Mouse (Mus musculus): ENCODE measurements at regions not wholly inside any gene's neighbourhood (a gene's known extent, or its start where the extent isn't known, plus 50 kb on each side); places are given as distances from the start of the nearest gene placed in this dataset.
A peak's percentile ranks its signal among the peaks of the same experiment; 100 is the strongest.

DNA sequence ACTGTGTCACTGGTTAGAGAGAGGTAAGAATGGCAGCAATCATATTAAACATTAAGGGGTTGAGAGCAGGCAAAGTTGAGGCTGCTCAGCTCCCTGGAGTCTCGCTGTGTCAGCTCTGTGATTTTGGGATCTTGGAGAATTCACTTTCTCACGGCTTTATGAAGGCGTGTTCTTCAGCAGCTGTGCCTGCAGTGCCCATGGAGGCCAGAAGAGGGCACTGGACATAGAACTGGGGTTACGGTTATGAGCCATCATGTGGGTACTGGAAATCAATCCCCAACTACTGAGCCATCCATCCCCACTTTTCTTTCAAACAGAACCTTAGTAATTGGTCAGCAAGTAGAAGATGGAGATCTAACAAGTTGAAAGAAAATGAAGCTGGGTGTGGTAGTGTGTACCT is 123.9 kb upstream of the Zfp507 start:
- H3K79me2 ChIP-seq (ENCODE audit: control insufficient read depth, insufficient read depth), result no peaks in the 10 kb centered on the region
- no peaks in the 10 kb centered on the region for H3K79me3 ChIP-seq (ENCODE audit: low read depth)
- TF ChIP-seq CTCF (IDR thresholded peaks at IDR 0.05; ENCODE audit: control insufficient read depth, insufficient read depth, insufficient read length) (no peak), MYOD1 (IDR thresholded peaks at IDR 0.05; ENCODE audit: control insufficient read depth, insufficient read length, low read depth) (no peak), MYOG (IDR thresholded peaks at IDR 0.05; ENCODE audit: control insufficient read depth, extremely low read depth, insufficient read length) (no peak), USF1 (IDR thresholded peaks at IDR 0.05; ENCODE audit: low read depth) (no peak), FOSL1 (IDR thresholded peaks at IDR 0.05; ENCODE audit: insufficient read depth, low read length, poor library complexity, severe bottlenecking) (no peak), CEBPB (IDR thresholded peaks at IDR 0.05; ENCODE audit: low read depth) (no peak), MAX (IDR thresholded peaks at IDR 0.05) (no peak)
- H3ac ChIP-seq (ENCODE audit: control insufficient read depth, insufficient read length, low read depth), result no peak overlapping the region
- no peaks in the 10 kb centered on the region for H3K27me3 ChIP-seq (ENCODE audit: control insufficient read depth, insufficient read depth, insufficient read length)
- H3K36me3 ChIP-seq (ENCODE audit: control insufficient read depth, insufficient read depth), result no peaks in the 10 kb centered on the region
- H3K4me3 ChIP-seq (ENCODE audit: insufficient read depth, poor library complexity, severe bottlenecking), result no peak overlapping the region

DNA sequence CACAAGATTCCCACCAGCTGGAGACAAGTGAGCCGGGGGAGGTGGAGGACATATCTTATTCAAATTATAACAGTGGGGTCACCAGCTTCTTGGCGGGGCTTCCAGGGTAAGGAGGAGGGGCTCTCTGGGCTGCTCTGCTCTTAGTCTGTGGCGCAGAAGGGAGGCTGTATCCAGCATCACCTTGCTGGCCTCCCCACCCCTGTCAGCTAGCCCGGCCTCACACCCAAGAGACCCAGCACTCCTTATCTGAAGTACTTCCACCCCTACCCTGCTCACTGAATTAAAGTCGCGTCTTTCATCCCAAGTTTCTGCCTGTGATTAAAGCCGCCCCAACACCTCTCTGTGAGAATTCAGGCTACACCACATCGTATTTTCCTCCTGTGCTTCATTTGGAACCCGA is 119.8 kb upstream of the Zfp507 start:
- Histone ChIP-seq H3K27me3 (ENCODE audit: control insufficient read depth, insufficient read depth, insufficient read length) (no peaks in the 10 kb centered on the region), H3K36me3 (ENCODE audit: control insufficient read depth, insufficient read depth) (no peaks in the 10 kb centered on the region), H3ac (ENCODE audit: control insufficient read depth, insufficient read length, low read depth) (no peak overlapping the region), H3K79me2 (ENCODE audit: control insufficient read depth, insufficient read depth) (no peaks in the 10 kb centered on the region), H3K79me3 (ENCODE audit: low read depth) (no peaks in the 10 kb centered on the region), H3K4me3 (ENCODE audit: insufficient read depth, poor library complexity, severe bottlenecking) (no peak overlapping the region)
- no peak for TF ChIP-seq CEBPB (IDR thresholded peaks at IDR 0.05; ENCODE audit: low read depth)
- no peak for TF ChIP-seq MYOG (IDR thresholded peaks at IDR 0.05; ENCODE audit: control insufficient read depth, extremely low read depth, insufficient read length)
- no peak for TF ChIP-seq MYOD1 (IDR thresholded peaks at IDR 0.05; ENCODE audit: control insufficient read depth, insufficient read length, low read depth)
- no peak for TF ChIP-seq CTCF (IDR thresholded peaks at IDR 0.05; ENCODE audit: control insufficient read depth, insufficient read depth, insufficient read length)
- TF ChIP-seq MAX (IDR thresholded peaks at IDR 0.05), result no peak
- TF ChIP-seq USF1 (IDR thresholded peaks at IDR 0.05; ENCODE audit: low read depth), result no peak
- no peak for TF ChIP-seq FOSL1 (IDR thresholded peaks at IDR 0.05; ENCODE audit: insufficient read depth, low read length, poor library complexity, severe bottlenecking)

DNA sequence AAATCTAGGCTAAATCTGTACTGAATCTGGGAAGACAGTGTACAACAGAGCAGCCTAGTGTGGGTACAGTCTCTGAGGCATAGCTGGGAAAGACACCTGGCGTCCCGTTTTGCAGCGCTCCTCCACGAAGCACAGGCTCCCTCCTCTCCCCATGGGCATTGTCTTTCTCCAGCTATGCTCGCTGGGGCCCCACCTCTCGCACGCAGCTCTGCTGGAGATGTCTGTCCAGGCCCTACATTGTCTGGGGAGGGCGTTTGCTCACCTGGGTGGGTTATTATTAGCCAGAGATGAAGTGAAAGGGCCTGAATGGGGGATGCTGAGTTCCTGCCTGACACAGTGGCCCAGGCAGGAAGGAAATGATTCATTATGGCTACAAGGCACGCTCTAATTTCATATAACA is 118.1 kb upstream of the Zfp507 start:
- Histone ChIP-seq H3K36me3 (ENCODE audit: control insufficient read depth, insufficient read depth) (no peaks in the 10 kb centered on the region), H3ac (ENCODE audit: control insufficient read depth, insufficient read length, low read depth) (no peak overlapping the region), H3K79me2 (ENCODE audit: control insufficient read depth, insufficient read depth) (no peaks in the 10 kb centered on the region), H3K79me3 (ENCODE audit: low read depth) (no peaks in the 10 kb centered on the region), H3K27me3 (ENCODE audit: control insufficient read depth, insufficient read depth, insufficient read length) (no peaks in the 10 kb centered on the region), H3K4me3 (ENCODE audit: insufficient read depth, poor library complexity, severe bottlenecking) (no peak overlapping the region)
- no peak for TF ChIP-seq FOSL1 (IDR thresholded peaks at IDR 0.05; ENCODE audit: insufficient read depth, low read length, poor library complexity, severe bottlenecking)
- TF ChIP-seq MAX (IDR thresholded peaks at IDR 0.05), result no peak
- TF ChIP-seq USF1 (IDR thresholded peaks at IDR 0.05; ENCODE audit: low read depth), result no peak
- TF ChIP-seq CEBPB (IDR thresholded peaks at IDR 0.05; ENCODE audit: low read depth), result no peak
- TF ChIP-seq MYOG (IDR thresholded peaks at IDR 0.05; ENCODE audit: control insufficient read depth, extremely low read depth, insufficient read length), result no peak
- TF ChIP-seq MYOD1 (IDR thresholded peaks at IDR 0.05; ENCODE audit: control insufficient read depth, insufficient read length, low read depth), result no peak
- TF ChIP-seq CTCF (IDR thresholded peaks at IDR 0.05; ENCODE audit: control insufficient read depth, insufficient read depth, insufficient read length), result no peak

DNA sequence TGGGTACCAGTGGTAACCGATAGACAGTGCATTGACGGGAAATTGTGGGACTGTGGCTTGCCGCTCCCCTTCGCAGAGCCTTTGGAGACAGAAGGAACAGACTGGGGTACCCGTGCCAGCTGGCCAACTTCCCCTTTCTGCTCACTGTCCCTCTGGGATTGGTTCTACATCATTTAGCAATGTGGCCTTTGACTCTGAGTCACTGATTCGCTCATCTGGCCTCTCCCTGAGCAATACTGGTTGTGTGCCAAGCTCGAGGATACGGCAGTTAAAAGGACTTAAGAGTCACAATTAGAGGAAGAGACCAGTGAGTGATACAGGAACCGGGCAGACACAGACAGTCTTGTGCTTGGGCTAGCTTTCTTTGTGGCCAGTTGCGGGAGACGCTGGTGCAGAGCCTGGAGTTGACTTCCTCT is 117.4 kb upstream of the Zfp507 start:
- Histone ChIP-seq H3ac (ENCODE audit: control insufficient read depth, insufficient read length, low read depth) (peak overlapping the region; percentile 30), H3K79me3 (ENCODE audit: low read depth) (no peaks in the 10 kb centered on the region), H3K27me3 (ENCODE audit: control insufficient read depth, insufficient read depth, insufficient read length) (no peaks in the 10 kb centered on the region), H3K79me2 (ENCODE audit: control insufficient read depth, insufficient read depth) (no peaks in the 10 kb centered on the region), H3K36me3 (ENCODE audit: control insufficient read depth, insufficient read depth) (no peaks in the 10 kb centered on the region), H3K4me3 (ENCODE audit: insufficient read depth, poor library complexity, severe bottlenecking) (no peak overlapping the region)
- TF ChIP-seq MAX (IDR thresholded peaks at IDR 0.05), result no peak
- TF ChIP-seq MYOD1 (IDR thresholded peaks at IDR 0.05; ENCODE audit: control insufficient read depth, insufficient read length, low read depth), result peak; percentile 46
- no peak for TF ChIP-seq USF1 (IDR thresholded peaks at IDR 0.05; ENCODE audit: low read depth)
- peak; percentile 52 for TF ChIP-seq CEBPB (IDR thresholded peaks at IDR 0.05; ENCODE audit: low read depth)
- no peak for TF ChIP-seq FOSL1 (IDR thresholded peaks at IDR 0.05; ENCODE audit: insufficient read depth, low read length, poor library complexity, severe bottlenecking)
- TF ChIP-seq CTCF (IDR thresholded peaks at IDR 0.05; ENCODE audit: control insufficient read depth, insufficient read depth, insufficient read length), result no peak
- TF ChIP-seq MYOG (IDR thresholded peaks at IDR 0.05; ENCODE audit: control insufficient read depth, extremely low read depth, insufficient read length), result no peak

DNA sequence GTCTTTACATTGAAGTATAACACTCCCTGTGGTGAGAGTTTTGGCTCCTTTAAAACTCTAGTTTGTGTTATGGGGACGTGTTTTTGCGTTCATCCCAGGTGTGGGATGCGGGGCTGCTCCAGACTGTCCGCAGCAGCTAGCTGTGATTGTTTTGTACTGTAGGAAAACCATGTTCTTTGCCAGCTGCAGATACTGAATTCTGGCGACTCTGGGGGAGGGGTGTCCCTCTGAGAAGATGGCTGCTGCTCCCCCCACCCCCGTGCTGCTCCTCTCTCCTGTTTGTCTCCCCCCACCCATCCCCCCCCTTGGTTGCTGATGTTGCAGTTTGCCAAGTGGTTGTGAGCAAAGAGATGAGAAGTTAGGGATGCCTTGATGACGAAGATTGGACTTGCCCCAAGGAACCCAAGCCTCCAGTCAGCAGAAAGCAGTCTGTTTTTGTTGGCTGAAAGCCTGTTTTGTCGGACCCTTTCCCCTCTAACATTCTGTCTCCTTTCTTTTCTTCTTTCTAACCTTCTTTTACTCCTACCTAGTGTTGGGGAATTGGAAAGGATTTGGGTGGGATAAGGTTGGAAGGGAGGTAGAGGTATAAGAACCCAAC is 107.4 kb upstream of the Zfp507 start:
- no peak overlapping the region for H3K4me3 ChIP-seq (ENCODE audit: insufficient read depth, poor library complexity, severe bottlenecking)
- no peak overlapping the region for H3ac ChIP-seq (ENCODE audit: control insufficient read depth, insufficient read length, low read depth)
- no peaks in the 10 kb centered on the region for H3K79me2 ChIP-seq (ENCODE audit: control insufficient read depth, insufficient read depth)
- no peak for TF ChIP-seq MYOD1 (IDR thresholded peaks at IDR 0.05; ENCODE audit: control insufficient read depth, insufficient read length, low read depth)
- no peak for TF ChIP-seq USF1 (IDR thresholded peaks at IDR 0.05; ENCODE audit: low read depth)
- no peak for TF ChIP-seq FOSL1 (IDR thresholded peaks at IDR 0.05; ENCODE audit: insufficient read depth, low read length, poor library complexity, severe bottlenecking)
- no peak for TF ChIP-seq CEBPB (IDR thresholded peaks at IDR 0.05; ENCODE audit: low read depth)
- no peak for TF ChIP-seq MAX (IDR thresholded peaks at IDR 0.05)
- no peak for TF ChIP-seq CTCF (IDR thresholded peaks at IDR 0.05; ENCODE audit: control insufficient read depth, insufficient read depth, insufficient read length)
- TF ChIP-seq MYOG (IDR thresholded peaks at IDR 0.05; ENCODE audit: control insufficient read depth, extremely low read depth, insufficient read length), result no peak
- H3K36me3 ChIP-seq (ENCODE audit: control insufficient read depth, insufficient read depth), result no peaks in the 10 kb centered on the region
- no peaks in the 10 kb centered on the region for H3K79me3 ChIP-seq (ENCODE audit: low read depth)
- H3K27me3 ChIP-seq (ENCODE audit: control insufficient read depth, insufficient read depth, insufficient read length), result no peaks in the 10 kb centered on the region
